Mouse (Mus musculus) T-helper 1 cell (primary cell): ENCODE data around the gene Atp6v0b.

ENCODE experiments used
- in situ Hi-C: fragments of 300-600 bp; cut with MboI, MseI; formaldehyde crosslinking; loops from one replicate; pipeline ENCODE4 v1.15.1; 2025; ENCODE audit warnings: high pct_unique_total_duplicates

Gene Atp6v0b

DNA sequence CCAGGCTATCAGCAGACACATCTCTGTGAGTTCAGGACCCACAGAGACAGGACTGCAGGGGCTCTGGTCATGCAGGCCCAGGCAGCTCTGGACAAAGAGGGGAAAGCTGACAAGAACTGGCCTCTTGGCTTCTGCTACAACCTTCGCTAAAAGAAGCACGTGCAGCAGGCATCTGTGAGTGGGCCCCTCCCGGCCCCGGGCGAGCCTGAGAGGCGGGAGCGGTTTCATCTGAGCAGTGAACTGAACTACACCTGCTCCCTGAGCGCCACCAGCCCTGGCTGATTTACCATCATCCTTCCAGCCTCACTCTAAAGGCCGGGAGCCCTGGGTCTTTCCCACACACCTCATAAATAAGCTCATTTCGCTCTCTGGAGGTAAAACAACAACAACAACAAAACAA is 8.8 kb downstream of the Atp6v0b start:
- in situ Hi-C loops, result no loop called here

- in situ Hi-C loops, result no loop called here
These were observed 13.5 kb downstream of the Atp6v0b start for GRCm38 (mm10) chr4:117873615-117874014.

DNA sequence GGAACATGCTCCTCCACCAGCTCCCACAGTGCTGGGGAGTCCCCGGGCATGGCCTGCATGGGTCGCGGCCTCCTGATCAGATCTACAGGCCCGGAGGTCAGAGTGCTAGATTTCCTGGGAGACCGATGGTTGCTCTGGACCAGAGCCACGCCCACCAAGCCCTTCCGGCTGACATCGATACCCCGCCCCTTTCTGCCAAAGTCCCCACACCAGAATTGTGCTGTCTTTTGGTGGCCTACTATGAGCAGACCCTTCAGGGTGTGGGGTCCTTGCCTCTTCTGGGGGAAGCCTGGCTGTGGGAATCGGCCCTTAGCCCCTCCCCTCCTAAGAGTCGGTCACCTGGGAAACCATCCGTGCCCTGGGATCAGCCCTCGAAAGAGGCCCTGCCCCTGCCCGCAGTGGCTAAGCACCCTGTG is 14.7 kb downstream of the Atp6v0b start, which contains the start of gene Ccdc24:
TSS of gene Ccdc24 (minus strand) at position 87 of the 416 bp plus-strand sequence.
- in situ Hi-C loops, result no loop called here

- in situ Hi-C loops, result no loop called here
These were observed 15.3 kb downstream of the Atp6v0b start for GRCm38 (mm10) chr4:117871787-117872186.

GRCm38 (mm10) chr4:117870437-117870836 is 16.7 kb downstream of the Atp6v0b start:
- in situ Hi-C loops, result no loop called here

GRCm38 (mm10) chr4:117869317-117869716 is 17.8 kb downstream of the Atp6v0b start:
- in situ Hi-C loops, result no loop called here

- in situ Hi-C loops, result no loop called here
These were observed 19.3 kb downstream of the Atp6v0b start for GRCm38 (mm10) chr4:117867823-117868222.

- in situ Hi-C loops, result no loop called here
These were observed 20.1 kb downstream of the Atp6v0b start for GRCm38 (mm10) chr4:117867000-117867399.

GRCm38 (mm10) chr4:117866083-117866482 is 21.1 kb downstream of the Atp6v0b start:
- in situ Hi-C loops, result no loop called here

- in situ Hi-C loops, result no loop called here
These were observed 24.3 kb downstream of the Atp6v0b start for GRCm38 (mm10) chr4:117862823-117863222.

DNA sequence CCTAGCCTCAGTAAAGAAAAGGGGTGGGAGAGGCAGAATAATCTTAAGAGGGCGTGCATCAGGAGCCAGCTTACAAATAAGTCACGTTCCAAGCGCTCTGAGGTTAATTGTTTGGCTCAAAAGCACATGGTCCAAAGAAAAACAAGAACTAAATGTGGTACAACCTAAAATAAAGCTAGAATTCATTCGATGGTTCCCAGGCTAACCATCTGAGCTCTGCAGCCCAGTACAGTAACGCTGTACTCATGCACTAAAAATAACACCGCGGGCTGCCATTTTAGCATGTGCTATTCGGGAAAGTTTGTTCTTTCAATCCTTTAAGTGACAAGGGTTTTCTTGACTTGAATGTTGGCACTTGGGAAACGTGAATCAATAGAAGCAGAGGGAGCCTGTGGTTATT is 26.6 kb downstream of the Atp6v0b start:
- in situ Hi-C loops, result no loop called here

- in situ Hi-C loops, result no loop called here
These were observed 28.3 kb downstream of the Atp6v0b start for GRCm38 (mm10) chr4:117858794-117859193.

DNA sequence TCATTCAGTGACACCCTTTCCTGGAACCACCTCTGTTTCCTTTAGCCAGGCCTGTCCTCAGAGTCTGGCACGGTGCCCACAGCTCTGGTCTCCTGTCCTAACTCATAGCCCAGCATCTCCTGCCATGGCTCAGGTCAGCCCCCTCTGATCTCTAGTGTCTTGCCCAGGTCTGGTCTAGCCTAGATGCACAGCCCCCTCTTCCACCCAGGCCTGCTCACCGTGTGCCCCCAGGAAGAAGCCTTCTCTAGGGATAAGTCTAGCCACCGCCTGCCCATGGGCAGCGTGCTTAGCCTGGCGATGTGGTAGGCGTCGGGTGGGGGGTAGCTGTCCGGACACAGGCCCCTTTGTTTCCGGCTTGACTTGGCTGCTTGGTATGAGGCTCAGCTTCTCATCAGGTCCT is 32.0 kb downstream of the Atp6v0b start:
- in situ Hi-C loops, result no loop called here

- in situ Hi-C loops, result no loop called here
These were observed 34.8 kb downstream of the Atp6v0b start for GRCm38 (mm10) chr4:117852152-117852868.

GRCm38 (mm10) chr4:117850871-117851270 is 36.3 kb downstream of the Atp6v0b start:
- in situ Hi-C loops, result no loop called here

GRCm38 (mm10) chr4:117850176-117850575 is 37.0 kb downstream of the Atp6v0b start:
- in situ Hi-C loops, result no loop called here

DNA sequence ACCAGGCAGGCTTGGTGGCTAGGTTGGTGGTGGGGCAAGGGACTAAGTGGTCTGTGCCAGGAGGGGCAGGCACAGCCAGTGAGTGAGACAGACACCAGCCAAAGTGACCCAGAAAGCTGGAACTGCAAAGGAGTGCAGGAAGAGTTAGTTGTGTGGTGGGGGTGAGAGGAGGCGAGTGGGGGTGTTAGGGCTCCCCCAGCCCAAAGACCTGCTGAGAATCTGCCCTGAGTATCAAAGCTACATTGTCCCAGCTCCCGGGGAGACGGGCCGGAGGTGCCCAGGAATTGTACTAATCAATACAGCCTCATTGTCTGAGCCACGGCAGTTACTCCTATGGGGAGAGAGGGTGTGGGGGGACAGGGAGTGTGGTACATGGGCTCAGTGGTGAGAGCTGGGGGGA is 37.6 kb downstream of the Atp6v0b start:
- in situ Hi-C loops, result loop anchor here (25.0 kb wide), 1 partner anchor 1762 kb away; the partner anchor contains the start of genes Lrrc41 and Uqcrh

DNA sequence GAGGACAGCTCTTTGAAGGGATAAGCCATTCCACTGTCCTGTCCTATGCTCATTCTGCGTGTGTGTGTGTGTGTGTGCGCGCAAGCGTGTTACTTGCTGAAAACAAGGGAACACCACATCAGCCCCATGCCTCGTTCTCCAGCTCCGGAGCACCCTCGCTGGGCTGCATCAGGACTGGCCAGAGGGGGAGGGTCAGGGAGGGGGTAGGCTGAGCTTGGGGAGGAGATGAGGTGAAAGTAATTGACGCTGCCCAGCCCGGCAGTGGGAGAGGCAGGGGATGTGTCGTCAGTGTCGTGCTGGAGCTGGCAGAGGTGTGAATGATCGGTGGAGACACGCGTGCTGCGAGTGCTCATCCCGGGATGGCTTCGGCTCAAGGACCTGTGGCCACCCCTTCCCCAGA is 38.1 kb downstream of the Atp6v0b start:
- in situ Hi-C loops, result loop anchor here (25.0 kb wide), 1 partner anchor 1762 kb away; the partner anchor contains the start of genes Lrrc41 and Uqcrh

DNA sequence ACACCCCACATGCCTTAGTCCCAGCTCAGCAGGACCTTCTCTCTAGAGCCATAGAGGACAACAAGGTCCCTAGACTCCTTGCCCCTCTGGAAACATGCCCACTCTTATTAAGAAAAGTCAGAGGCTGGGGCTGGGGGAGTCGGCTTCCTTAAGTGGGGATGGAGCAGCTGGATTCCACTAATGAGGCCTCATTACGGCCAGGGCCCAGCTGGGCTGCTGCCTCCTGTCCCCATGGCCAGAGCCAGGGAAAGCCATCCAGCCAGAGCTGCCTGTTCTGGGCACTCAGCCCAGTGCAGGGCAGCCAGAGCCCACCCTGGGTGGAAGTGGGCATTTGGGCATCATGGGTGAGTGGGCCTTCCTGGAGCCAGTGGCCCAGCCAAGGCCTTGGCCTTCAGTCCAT is 40.1 kb downstream of the Atp6v0b start:
- in situ Hi-C loops, result loop anchor here (25.0 kb wide), 1 partner anchor 1760 kb away; the partner anchor contains the start of genes Lrrc41 and Uqcrh

GRCm38 (mm10) chr4:117846261-117846660 is 40.9 kb downstream of the Atp6v0b start:
- in situ Hi-C loops, result loop anchor here (25.0 kb wide), 1 partner anchor 1759 kb away; the partner anchor contains the start of genes Lrrc41 and Uqcrh

DNA sequence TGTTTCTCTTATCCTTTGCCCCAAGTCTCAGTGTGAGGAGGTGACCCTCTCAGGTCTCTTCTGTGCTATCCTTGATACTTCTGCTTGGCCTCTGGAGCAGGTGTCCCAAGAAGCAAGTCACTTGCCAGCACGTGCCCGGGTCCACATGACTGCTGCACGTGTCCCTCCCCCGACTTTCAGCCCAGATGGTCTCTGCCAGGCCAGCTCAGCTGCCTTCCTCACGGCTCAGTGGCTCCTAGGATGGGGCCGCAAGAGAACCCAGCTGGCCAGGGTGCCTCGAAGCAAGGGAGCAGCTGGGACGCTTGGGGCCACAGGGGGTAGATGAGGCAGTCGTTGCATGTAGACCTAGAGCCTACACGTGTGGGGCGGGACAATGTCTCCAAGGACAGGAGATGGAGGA is 41.8 kb downstream of the Atp6v0b start:
- in situ Hi-C loops, result loop anchor here (25.0 kb wide), 1 partner anchor 1758 kb away; the partner anchor contains the start of genes Lrrc41 and Uqcrh

DNA sequence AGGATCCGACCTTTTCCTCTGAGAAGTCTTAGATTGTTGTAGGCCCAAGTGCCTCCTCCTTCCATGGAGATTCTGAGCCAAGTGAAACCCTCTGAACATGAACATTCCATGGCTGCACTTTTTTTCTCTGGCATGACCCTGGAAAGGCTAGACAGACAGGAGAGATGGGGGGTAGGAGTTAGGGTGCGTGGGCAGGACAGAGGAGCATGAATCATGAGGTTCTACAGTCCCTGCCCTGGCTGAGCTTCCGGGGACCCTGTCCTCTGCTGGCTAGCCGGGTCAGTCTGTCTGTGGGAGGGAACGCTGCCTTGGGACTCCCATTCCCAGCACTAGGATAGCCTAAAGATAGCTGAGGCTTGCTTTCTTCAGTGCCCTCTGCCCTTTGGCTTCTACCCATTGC is 42.7 kb downstream of the Atp6v0b start:
- in situ Hi-C loops, result loop anchor here (25.0 kb wide), 1 partner anchor 1757 kb away; the partner anchor contains the start of genes Lrrc41 and Uqcrh

GRCm38 (mm10) chr4:117843101-117843500 is 44.0 kb downstream of the Atp6v0b start:
- in situ Hi-C loops, result loop anchor here (25.0 kb wide), 1 partner anchor 1756 kb away; the partner anchor contains the start of genes Lrrc41 and Uqcrh
